Mouse (Mus musculus): ENCODE results near the gene Emc10. TPM values are rescaled to one million over a fixed set of nuclear protein-coding genes. Genes with fewer than 3 reads are reported as not detected.

The Emc10 gene
- polyA plus RNA-seq, 1 experiment from 2014 or later, result 114 TPM

DNA sequence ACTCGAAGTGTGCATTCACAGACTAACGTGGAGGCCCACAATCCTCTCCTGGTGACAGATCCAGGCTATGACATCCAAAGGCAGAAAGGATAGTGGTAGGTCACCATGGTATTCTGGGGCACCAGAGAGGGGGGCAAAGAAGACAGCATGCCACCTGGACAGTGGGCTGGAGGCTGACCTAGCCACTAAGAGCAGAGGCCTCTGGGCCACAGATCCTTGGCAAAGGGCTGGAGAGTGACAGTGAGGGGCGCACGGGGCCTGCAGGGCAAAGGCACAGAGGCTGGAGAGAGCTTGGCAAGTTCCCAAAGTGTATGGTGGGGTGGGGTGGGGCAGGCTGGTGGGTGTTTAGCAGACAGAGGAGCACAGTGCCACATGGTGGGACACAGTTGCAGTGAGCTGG, 6.0 kb downstream of the Emc10 start:
- WGBS, result 71% methylated on average over 4 of the region's 4 CpGs
- H3K27me3 ChIP-seq (ENCODE audit: control insufficient read depth, insufficient read depth, low read length), result no peaks in the 10 kb centered on the region
- peaks cover 69% of the 10 kb centered on the region for H3K36me3 ChIP-seq (ENCODE audit: control insufficient read depth, insufficient read depth, low read length)
- no peak overlapping the region for H3K27ac ChIP-seq (replicated peaks in 1 of 2; ENCODE audit: control insufficient read depth in 1 of 2, insufficient read depth in 1 of 2, low read depth in 2 of 2, low read length in 2 of 2)
- no peak for ATAC-seq (ENCODE audit: insufficient number of reproducible peaks, insufficient read depth, low FRiP score, low read depth)
- H3K9me3 ChIP-seq (ENCODE audit: control insufficient read depth, low read length), result no peaks in the 10 kb centered on the region
- no peak overlapping the region for H3K9ac ChIP-seq (ENCODE audit: low read length)
- H3K4me1 ChIP-seq (ENCODE audit: control insufficient read depth in 2 of 2, insufficient read depth in 2 of 2, low read length in 2 of 2), result peaks cover 5 to 13% of the 10 kb centered on the region in 2 experiments
- no peak overlapping the region for H3K4me3 ChIP-seq (ENCODE audit: control insufficient read depth in 1 of 2, insufficient read depth in 1 of 2, low read depth in 1 of 2, low read length in 2 of 2)
- no peak overlapping the region for H3K4me2 ChIP-seq (ENCODE audit: low read length)

DNA sequence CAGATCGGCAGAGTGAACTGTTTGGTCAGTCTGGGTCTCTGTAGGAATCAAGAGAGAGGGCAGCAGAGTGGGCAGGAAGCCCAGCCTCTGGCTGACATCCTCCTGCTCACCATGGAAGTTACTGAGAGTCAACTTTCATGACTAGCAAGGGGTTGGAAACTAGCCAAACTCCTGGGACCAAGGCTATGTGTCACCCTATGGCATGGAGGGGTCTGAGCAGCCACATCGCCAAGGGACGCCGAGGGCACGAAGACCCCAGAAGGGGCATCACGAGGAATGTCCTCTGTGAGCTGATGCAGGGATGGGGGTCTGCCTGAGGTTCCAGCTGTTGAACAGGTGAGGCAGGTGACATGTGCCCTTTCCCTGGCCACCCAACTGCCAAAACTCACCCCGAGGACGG, 7.8 kb downstream of the Emc10 start:
- Histone ChIP-seq H3K4me3 (ENCODE audit: control insufficient read depth in 1 of 2, insufficient read depth in 1 of 2, low read depth in 1 of 2, low read length in 2 of 2) (no peak overlapping the region), H3K27ac (replicated peaks in 1 of 2; ENCODE audit: control insufficient read depth in 1 of 2, insufficient read depth in 1 of 2, low read depth in 2 of 2, low read length in 2 of 2) (no peak overlapping the region), H3K4me1 (ENCODE audit: control insufficient read depth in 2 of 2, insufficient read depth in 2 of 2, low read length in 2 of 2) (peaks cover 2 to 12% of the 10 kb centered on the region in 2 experiments; a peak in 1 of 4 replicates), H3K4me2 (ENCODE audit: low read length) (no peak overlapping the region), H3K27me3 (ENCODE audit: control insufficient read depth, insufficient read depth, low read length) (no peaks in the 10 kb centered on the region), H3K36me3 (ENCODE audit: control insufficient read depth, insufficient read depth, low read length) (peaks cover 75% of the 10 kb centered on the region), H3K9me3 (ENCODE audit: control insufficient read depth, low read length) (no peaks in the 10 kb centered on the region), H3K9ac (ENCODE audit: low read length) (no peak overlapping the region)
- no peak for ATAC-seq (ENCODE audit: insufficient number of reproducible peaks, insufficient read depth, low FRiP score, low read depth)
- 88% methylated on average over 8 of the region's 8 CpGs for WGBS

DNA sequence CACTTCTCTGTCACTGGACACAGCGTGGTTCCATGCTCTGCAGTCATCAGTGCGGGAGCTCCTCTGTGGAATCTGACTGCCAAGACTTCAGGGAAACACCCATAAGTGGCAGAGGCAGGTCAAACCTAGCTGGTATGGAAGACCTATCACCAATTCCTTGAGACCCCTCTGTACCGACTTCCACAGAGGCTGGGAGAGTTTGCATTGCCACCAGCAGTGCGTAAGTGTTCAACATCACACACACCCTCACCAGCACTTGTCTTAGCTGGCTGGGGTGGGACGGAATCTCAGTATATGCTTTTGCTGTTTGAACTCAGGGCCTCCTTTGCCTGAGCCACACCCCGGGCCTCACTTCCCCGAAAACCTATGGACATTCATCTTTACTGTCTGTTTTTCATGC, 8.4 kb downstream of the Emc10 start:
- 81% methylated on average over 7 of the region's 7 CpGs for WGBS
- H3K4me3 ChIP-seq (ENCODE audit: control insufficient read depth in 1 of 2, insufficient read depth in 1 of 2, low read depth in 1 of 2, low read length in 2 of 2), result no peak overlapping the region
- H3K27ac ChIP-seq (replicated peaks in 1 of 2; ENCODE audit: control insufficient read depth in 1 of 2, insufficient read depth in 1 of 2, low read depth in 2 of 2, low read length in 2 of 2), result no peak overlapping the region
- no peak overlapping the region for H3K9ac ChIP-seq (ENCODE audit: low read length)
- no peaks in the 10 kb centered on the region for H3K9me3 ChIP-seq (ENCODE audit: control insufficient read depth, low read length)
- H3K27me3 ChIP-seq (ENCODE audit: control insufficient read depth, insufficient read depth, low read length), result no peaks in the 10 kb centered on the region
- no peak overlapping the region for H3K4me2 ChIP-seq (ENCODE audit: low read length)
- no peak for ATAC-seq (ENCODE audit: insufficient number of reproducible peaks, insufficient read depth, low FRiP score, low read depth)
- H3K36me3 ChIP-seq (ENCODE audit: control insufficient read depth, insufficient read depth, low read length), result peaks cover 69% of the 10 kb centered on the region
- peaks cover 2 to 12% of the 10 kb centered on the region in 2 experiments; a peak in 1 of 4 replicates for H3K4me1 ChIP-seq (ENCODE audit: control insufficient read depth in 2 of 2, insufficient read depth in 2 of 2, low read length in 2 of 2)

DNA sequence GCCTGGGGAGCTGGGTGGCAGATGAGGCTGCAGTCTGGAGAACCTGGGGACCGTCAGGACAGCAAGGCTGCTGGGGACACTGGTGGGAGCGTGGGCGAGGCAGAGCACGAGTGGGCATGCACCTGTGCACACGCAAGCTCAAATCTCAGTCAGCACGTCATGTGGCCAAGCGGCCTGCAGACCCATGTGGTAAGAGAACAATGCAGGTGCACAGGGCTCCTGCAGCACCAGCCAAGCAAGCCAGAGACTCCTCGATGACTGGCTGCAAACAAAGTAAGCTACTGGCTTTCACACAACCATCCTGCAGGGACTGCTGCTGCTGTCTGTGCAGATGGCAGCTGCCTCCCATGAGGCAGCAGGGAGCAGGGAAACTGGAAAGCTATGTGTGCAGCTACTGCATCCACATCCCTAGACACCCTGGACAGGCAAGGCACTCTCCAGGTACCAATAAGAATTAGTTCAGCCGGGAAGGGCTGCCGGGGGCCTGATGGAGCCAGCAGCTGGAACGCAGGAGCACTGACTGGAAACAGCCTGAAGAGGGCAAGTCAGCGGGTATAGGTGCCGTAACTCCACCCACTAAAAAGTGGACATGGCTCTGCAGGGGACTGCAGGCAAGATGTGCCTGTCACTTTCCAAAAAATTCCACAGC, 9.3 kb downstream of the Emc10 start:
- no peak overlapping the region for H3K9ac ChIP-seq (ENCODE audit: low read length)
- H3K27me3 ChIP-seq (ENCODE audit: control insufficient read depth, insufficient read depth, low read length), result no peaks in the 10 kb centered on the region
- H3K9me3 ChIP-seq (ENCODE audit: control insufficient read depth, low read length), result no peaks in the 10 kb centered on the region
- ATAC-seq (ENCODE audit: insufficient number of reproducible peaks, insufficient read depth, low FRiP score, low read depth), result 0 out of 2 replicates have a peak, but pooled peaks have one; percentile 7
- H3K27ac ChIP-seq (replicated peaks in 1 of 2; ENCODE audit: control insufficient read depth in 1 of 2, insufficient read depth in 1 of 2, low read depth in 2 of 2, low read length in 2 of 2), result peak overlapping the region; percentile 2 to 55; a peak in 3 of 4 replicates
- H3K36me3 ChIP-seq (ENCODE audit: control insufficient read depth, insufficient read depth, low read length), result peaks cover 60% of the 10 kb centered on the region
- 34% methylated on average over 13 of the region's 13 CpGs for WGBS
- H3K4me3 ChIP-seq (ENCODE audit: control insufficient read depth in 1 of 2, insufficient read depth in 1 of 2, low read depth in 1 of 2, low read length in 2 of 2), result no peak overlapping the region
- no peak overlapping the region for H3K4me2 ChIP-seq (ENCODE audit: low read length)
- peaks cover 2 to 18% of the 10 kb centered on the region in 2 experiments; a peak in 2 of 4 replicates for H3K4me1 ChIP-seq (ENCODE audit: control insufficient read depth in 2 of 2, insufficient read depth in 2 of 2, low read length in 2 of 2)

DNA sequence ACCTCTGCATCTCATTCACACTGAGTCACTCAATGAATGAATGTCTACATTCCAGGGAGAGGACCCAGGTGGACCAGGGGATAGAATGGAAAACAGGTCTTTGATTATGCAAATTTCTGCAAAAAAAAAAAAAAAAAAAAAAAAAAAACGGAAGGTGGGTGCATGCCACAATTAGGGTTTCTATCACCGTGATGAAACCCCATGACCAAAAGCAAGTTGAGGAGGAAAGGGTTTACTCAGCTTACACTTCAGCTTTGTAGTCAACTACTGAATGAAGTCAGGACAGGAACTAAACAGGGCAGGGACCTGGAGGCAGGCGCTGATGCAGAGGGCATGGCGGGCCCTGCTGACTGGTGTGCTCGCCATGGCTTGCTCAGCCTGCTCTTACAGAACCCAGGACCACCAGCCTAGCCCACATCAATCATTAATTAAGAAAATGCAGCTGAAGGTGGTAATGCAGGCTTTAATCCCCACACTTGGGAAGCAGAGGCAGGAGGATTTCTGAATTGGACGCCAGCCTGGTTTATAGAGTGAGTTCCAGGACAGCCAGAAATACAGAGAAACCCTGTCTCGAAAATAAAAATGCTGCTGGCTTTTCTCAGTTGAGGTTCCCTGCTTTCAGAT, 10.6 kb downstream of the Emc10 start:
- Histone ChIP-seq H3K4me2 (ENCODE audit: low read length) (0 out of 2 replicates have a peak overlapping the region, but pooled peaks have one; percentile 48), H3K27me3 (ENCODE audit: control insufficient read depth, insufficient read depth, low read length) (no peaks in the 10 kb centered on the region), H3K9ac (ENCODE audit: low read length) (no peak overlapping the region), H3K4me3 (ENCODE audit: control insufficient read depth in 1 of 2, insufficient read depth in 1 of 2, low read depth in 1 of 2, low read length in 2 of 2) (no peak overlapping the region), H3K4me1 (ENCODE audit: control insufficient read depth in 2 of 2, insufficient read depth in 2 of 2, low read length in 2 of 2) (peaks cover 2 to 18% of the 10 kb centered on the region in 2 experiments; a peak in 2 of 4 replicates), H3K9me3 (ENCODE audit: control insufficient read depth, low read length) (no peaks in the 10 kb centered on the region), H3K36me3 (ENCODE audit: control insufficient read depth, insufficient read depth, low read length) (peaks cover 46% of the 10 kb centered on the region), H3K27ac (replicated peaks in 1 of 2; ENCODE audit: control insufficient read depth in 1 of 2, insufficient read depth in 1 of 2, low read depth in 2 of 2, low read length in 2 of 2) (peak overlapping the region in 1 of 2 experiments; percentile 53; a peak in 2 of 4 replicates)
- 65% methylated on average over 7 of the region's 7 CpGs for WGBS
- no peak for ATAC-seq (ENCODE audit: insufficient number of reproducible peaks, insufficient read depth, low FRiP score, low read depth)

DNA sequence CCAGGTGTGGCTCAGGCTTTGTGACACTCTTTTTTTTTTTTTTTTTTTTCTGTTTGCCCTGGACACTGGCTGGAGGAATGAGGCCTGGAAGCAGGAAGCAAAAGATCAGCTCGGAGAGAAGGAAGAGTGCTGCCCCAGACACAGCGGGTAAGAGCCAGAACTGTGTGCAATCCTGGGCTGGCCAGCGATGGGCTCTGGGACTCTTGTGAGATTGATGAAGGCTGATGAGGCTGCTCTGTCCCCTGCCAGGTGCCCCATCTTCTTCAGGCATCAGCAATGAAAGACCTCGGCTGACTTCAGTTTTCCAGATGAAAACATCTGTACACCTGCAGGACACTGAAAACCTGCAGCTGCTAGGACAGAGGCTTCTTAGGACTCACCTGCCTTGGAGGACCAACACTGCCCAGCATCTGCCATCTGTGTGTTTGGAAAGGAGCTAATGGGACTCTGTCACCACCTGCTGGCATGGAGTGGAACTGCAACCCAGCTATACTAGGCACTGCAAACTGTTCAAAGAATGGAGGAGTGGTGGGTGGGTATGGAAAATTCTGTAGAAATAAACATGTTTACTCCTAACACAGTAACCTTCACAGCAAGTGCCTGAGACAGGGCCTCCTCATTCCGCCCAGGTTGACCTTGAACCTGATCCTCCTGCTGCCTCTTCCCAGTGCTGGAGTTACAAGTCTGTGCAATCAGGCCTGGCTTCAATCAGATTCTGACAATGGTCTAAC, 11.3 kb downstream of the Emc10 start:
- H3K4me2 ChIP-seq (ENCODE audit: low read length), result peak overlapping the region; percentile 48; the same call in 1 of the 2 replicates
- H3K4me1 ChIP-seq (ENCODE audit: control insufficient read depth in 2 of 2, insufficient read depth in 2 of 2, low read length in 2 of 2), result peaks cover 0 to 15% of the 10 kb centered on the region in 2 experiments; a peak in 3 of 4 replicates
- 27% methylated on average over 5 of the region's 5 CpGs for WGBS
- H3K27ac ChIP-seq (replicated peaks in 1 of 2; ENCODE audit: control insufficient read depth in 1 of 2, insufficient read depth in 1 of 2, low read depth in 2 of 2, low read length in 2 of 2), result peak overlapping the region in 1 of 2 experiments; percentile 53; a peak in 2 of 4 replicates
- H3K9ac ChIP-seq (ENCODE audit: low read length), result 0 out of 2 replicates have a peak overlapping the region, but pooled peaks have one; percentile 21
- H3K27me3 ChIP-seq (ENCODE audit: control insufficient read depth, insufficient read depth, low read length), result no peaks in the 10 kb centered on the region
- ATAC-seq (ENCODE audit: insufficient number of reproducible peaks, insufficient read depth, low FRiP score, low read depth), result no peak
- H3K9me3 ChIP-seq (ENCODE audit: control insufficient read depth, low read length), result no peaks in the 10 kb centered on the region
- H3K4me3 ChIP-seq (ENCODE audit: control insufficient read depth in 1 of 2, insufficient read depth in 1 of 2, low read depth in 1 of 2, low read length in 2 of 2), result 0 out of 4 replicates have a peak overlapping the region, but pooled peaks of 1 of the 2 experiments have one; percentile 9
- H3K36me3 ChIP-seq (ENCODE audit: control insufficient read depth, insufficient read depth, low read length), result peaks cover 40% of the 10 kb centered on the region

DNA sequence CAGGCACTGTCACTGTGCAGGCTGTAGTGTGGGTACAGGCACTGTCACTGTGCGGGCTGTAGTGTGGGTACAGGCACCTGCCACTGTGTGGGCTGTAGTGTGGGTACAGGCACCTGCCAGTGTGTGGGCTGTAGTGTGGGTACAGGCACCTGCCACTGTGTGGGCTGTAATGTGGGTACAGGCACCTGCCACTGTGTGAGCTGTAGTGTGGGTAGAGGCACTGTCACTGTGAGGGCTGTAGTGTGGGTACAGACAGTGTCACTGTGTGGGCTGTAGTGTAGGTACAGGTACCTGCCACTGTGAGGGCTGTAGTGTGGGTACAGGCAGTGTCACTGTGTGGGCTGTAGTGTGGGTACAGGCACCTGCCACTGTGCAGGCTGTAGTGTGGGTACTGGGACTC, 12.2 kb downstream of the Emc10 start:
- Histone ChIP-seq H3K4me2 (ENCODE audit: low read length) (peak overlapping the region; percentile 48), H3K36me3 (ENCODE audit: control insufficient read depth, insufficient read depth, low read length) (peaks cover 34% of the 10 kb centered on the region), H3K4me3 (ENCODE audit: control insufficient read depth in 1 of 2, insufficient read depth in 1 of 2, low read depth in 1 of 2, low read length in 2 of 2) (peak overlapping the region in 1 of 2 experiments; percentile 9; a peak in 1 of 4 replicates), H3K4me1 (ENCODE audit: control insufficient read depth in 2 of 2, insufficient read depth in 2 of 2, low read length in 2 of 2) (peaks cover 0 to 14% of the 10 kb centered on the region in 2 experiments; a peak in 2 of 4 replicates), H3K27ac (replicated peaks in 1 of 2; ENCODE audit: control insufficient read depth in 1 of 2, insufficient read depth in 1 of 2, low read depth in 2 of 2, low read length in 2 of 2) (peak overlapping the region; percentile 24 to 53; a peak in 2 of 4 replicates), H3K9me3 (ENCODE audit: control insufficient read depth, low read length) (no peaks in the 10 kb centered on the region), H3K9ac (ENCODE audit: low read length) (peak overlapping the region; percentile 52), H3K27me3 (ENCODE audit: control insufficient read depth, insufficient read depth, low read length) (no peaks in the 10 kb centered on the region)
- WGBS, result 84% methylated on average over 1 of the region's 1 CpGs
- no peak for ATAC-seq (ENCODE audit: insufficient number of reproducible peaks, insufficient read depth, low FRiP score, low read depth)
